In the genomic region with DNA sequence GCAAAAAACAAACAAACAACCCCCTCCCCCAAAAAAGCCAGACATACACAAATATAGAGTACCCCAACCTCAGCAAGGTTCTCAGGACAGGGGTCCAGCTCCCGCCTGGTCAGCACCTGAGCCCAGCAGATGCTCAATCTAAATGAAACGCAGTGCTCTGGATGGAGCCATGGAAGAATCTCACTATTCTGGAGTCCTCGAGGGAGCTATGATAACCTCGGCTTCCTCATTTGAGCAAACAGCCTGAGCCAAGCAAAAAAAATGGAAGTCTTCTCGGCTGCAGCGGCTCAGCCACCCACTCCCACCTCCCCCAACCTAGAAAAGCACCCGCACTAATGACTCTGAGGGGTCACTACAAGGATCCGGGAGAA, we compare ENCODE assay signal across 8 mouse cellular contexts. TPM values are rescaled to one million over a fixed set of nuclear protein-coding genes. Genes with fewer than 3 reads are reported as not detected.
DNase-seq lines count a peak whose midpoint lies in the region; ATAC-seq and TF ChIP-seq lines count a peak whose summit lies in the region.

No protein-coding gene starts in this region.

- peaks cover 19% of the 10 kb centered on the region for H3K36me3 ChIP-seq in hindbrain, embryonic 16.5 days (ENCODE audit: control insufficient read depth, insufficient read depth, low read length)
- H3K36me3 ChIP-seq in midbrain, embryonic 15.5 days (replicated peaks): peaks cover 30% of the 10 kb centered on the region

- peak overlapping the region; percentile 85 for H3K4me3 ChIP-seq in left cerebral cortex, adult 2 months
- H3K4me3 ChIP-seq in cortical plate, adult 2 months (ENCODE audit: insufficient read depth, low read length): peak overlapping the region; percentile 99
- H3K4me3 ChIP-seq in hindbrain, embryonic 16.5 days (ENCODE audit: low read length): peak overlapping the region; percentile 77
- peak overlapping the region; percentile 89 for H3K4me3 ChIP-seq in midbrain, embryonic 15.5 days

- H3K9ac ChIP-seq in hindbrain, embryonic 16.5 days (ENCODE audit: low read depth, low read length): peak overlapping the region; percentile 86
- peak overlapping the region; percentile 90 for H3K9ac ChIP-seq in midbrain, embryonic 15.5 days

- no peak for TF ChIP-seq CTCF in left cerebral cortex, adult 2 months (IDR thresholded peaks at IDR 0.05)
- TF ChIP-seq CTCF in cortical plate, adult 2 months (IDR thresholded peaks at IDR 0.05; ENCODE audit: extremely low read depth, insufficient read depth, low read length): no peak

- H3K4me2 ChIP-seq in hindbrain, embryonic 16.5 days (ENCODE audit: low read length): peak overlapping the region; percentile 86
- H3K4me2 ChIP-seq in midbrain, embryonic 15.5 days: peak overlapping the region; percentile 93

- TF ChIP-seq POLR2A in cortical plate, adult 2 months (IDR thresholded peaks at IDR 0.05; ENCODE audit: extremely low read depth, insufficient read depth, low read length): no peak

- H3K27ac ChIP-seq in left cerebral cortex, adult 2 months: peak overlapping the region; percentile 87
- peak overlapping the region; percentile 76; the same call in 1 of the 2 replicates for H3K27ac ChIP-seq in cortical plate, adult 2 months (ENCODE audit: insufficient read depth, low read length)
- peak overlapping the region; percentile 79 for H3K27ac ChIP-seq in hindbrain, embryonic 16.5 days (ENCODE audit: low read depth, low read length)
- H3K27ac ChIP-seq in midbrain, embryonic 15.5 days: peak overlapping the region; percentile 78

- WGBS in hindbrain, embryonic 16.5 days: 4% methylated on average over 8 of the region's 8 CpGs
- WGBS in midbrain, embryonic 15.5 days: 4% methylated on average over 8 of the region's 8 CpGs

- intact Hi-C loops in left cerebral cortex, adult 2 months (cut with DNase I): no loop called here
- intact Hi-C loops in left cerebral cortex, postnatal 14 days (cut with DNase I): no loop called here

- peak in 1 of 2 experiments; percentile 20 for DNase-seq in left cerebral cortex, adult 2 months (ENCODE audit: extremely low spot score in 1 of 2, low spot score in 2 of 2)
- no peak for DNase-seq in left cerebral cortex, adult 11 months (ENCODE audit: low spot score)
- DNase-seq in thymus, postnatal 25 days: no peak
- no peak for DNase-seq in left cerebral cortex, postnatal 14 days (ENCODE audit: low spot score in 2 of 2)

- ATAC-seq in hindbrain, embryonic 16.5 days: 0 out of 2 replicates have a peak, but pooled peaks have one; percentile 3
- ATAC-seq in midbrain, embryonic 15.5 days (replicated peaks): peak; percentile 13; the same call in 1 of the 2 replicates
- ATAC-seq in megakaryocyte-erythroid progenitor cell, adult 5-6 weeks (replicated peaks; ENCODE audit: low FRiP score, low TSS enrichment, poor library complexity, severe bottlenecking): no peak

- H3K9me3 ChIP-seq in hindbrain, embryonic 16.5 days (ENCODE audit: control insufficient read depth, low read length): no peaks in the 10 kb centered on the region
- no peaks in the 10 kb centered on the region for H3K9me3 ChIP-seq in midbrain, embryonic 15.5 days

- H3K27me3 ChIP-seq in hindbrain, embryonic 16.5 days (replicated peaks; ENCODE audit: control insufficient read depth, insufficient read depth, low read length): no peaks in the 10 kb centered on the region; the same call in 1 of the 2 replicates
- H3K27me3 ChIP-seq in midbrain, embryonic 15.5 days (replicated peaks): peaks cover 6% of the 10 kb centered on the region; the same call in 1 of the 2 replicates

- H3K4me1 ChIP-seq in cortical plate, adult 2 months (ENCODE audit: control insufficient read depth, insufficient read depth, low read length): no peaks in the 10 kb centered on the region
- peaks cover 13% of the 10 kb centered on the region for H3K4me1 ChIP-seq in hindbrain, embryonic 16.5 days (ENCODE audit: control insufficient read depth, insufficient read depth, low read depth, low read length)
- peaks cover 19% of the 10 kb centered on the region for H3K4me1 ChIP-seq in midbrain, embryonic 15.5 days

RNA-seq across cellular contexts. Expression of a gene that starts 0.8 kb away (rescaled TPM):
- 100 to 1,000 TPM; 336 to 363 TPM for total RNA-seq in left cerebral cortex, adult 2 months (2021)
- polyA plus RNA-seq in cortical plate, adult 2 months (2012; rRNA removed): 545 and 586 TPM in 2 replicates
- polyA plus RNA-seq in hindbrain, embryonic 16.5 days (2015; fragmentation: Nextera tagmentation; extraction: Ambion mirVana): 705 and 838 TPM in 2 replicates
- polyA plus RNA-seq in midbrain, embryonic 15.5 days (2015; fragmentation: Nextera tagmentation; extraction: Ambion mirVana): 601 and 626 TPM in 2 replicates
- 485 and 490 TPM in 2 replicates for total RNA-seq in megakaryocyte-erythroid progenitor cell, adult 5-6 weeks (2014; fragmentation: Nextera tagmentation)
- 262 and 339 TPM in 2 replicates for total RNA-seq in megakaryocyte-erythroid progenitor cell, adult 5-6 weeks (2017)
- 100 to 1,000 TPM; 408 to 415 TPM for total RNA-seq in left cerebral cortex, postnatal 14 days (2021)

RNA-seq across cellular contexts. Expression of a gene that starts 1.8 kb away (rescaled TPM):
- not detected for total RNA-seq in left cerebral cortex, adult 2 months (2021)
- polyA plus RNA-seq in cortical plate, adult 2 months (2012; rRNA removed): not detected in 2 replicates
- not detected in 2 replicates for polyA plus RNA-seq in hindbrain, embryonic 16.5 days (2015; fragmentation: Nextera tagmentation; extraction: Ambion mirVana)
- polyA plus RNA-seq in midbrain, embryonic 15.5 days (2015; fragmentation: Nextera tagmentation; extraction: Ambion mirVana): not detected in 2 replicates
- not detected in 2 replicates for total RNA-seq in megakaryocyte-erythroid progenitor cell, adult 5-6 weeks (2014; fragmentation: Nextera tagmentation)
- total RNA-seq in megakaryocyte-erythroid progenitor cell, adult 5-6 weeks (2017): not detected in 2 replicates
- total RNA-seq in left cerebral cortex, postnatal 14 days (2021): not detected

RNA-seq across cellular contexts. Expression of a gene that starts 8.2 kb away (rescaled TPM):
- 10 to 100 TPM; 33.6 to 35.3 TPM for total RNA-seq in left cerebral cortex, adult 2 months (2021)
- polyA plus RNA-seq in cortical plate, adult 2 months (2012; rRNA removed): 23.9 and 24.9 TPM in 2 replicates
- polyA plus RNA-seq in hindbrain, embryonic 16.5 days (2015; fragmentation: Nextera tagmentation; extraction: Ambion mirVana): 21.9 and 25.1 TPM in 2 replicates
- 26.0 and 29.8 TPM in 2 replicates for polyA plus RNA-seq in midbrain, embryonic 15.5 days (2015; fragmentation: Nextera tagmentation; extraction: Ambion mirVana)
- 14.2 and 18.4 TPM in 2 replicates for total RNA-seq in megakaryocyte-erythroid progenitor cell, adult 5-6 weeks (2014; fragmentation: Nextera tagmentation)
- total RNA-seq in megakaryocyte-erythroid progenitor cell, adult 5-6 weeks (2017): 5.2 and 15.2 TPM in 2 replicates
- total RNA-seq in left cerebral cortex, postnatal 14 days (2021): 10 to 100 TPM; 31.7 to 34.6 TPM

RNA-seq across cellular contexts. Expression of a gene that starts 8.8 kb away (rescaled TPM):
- under 1 TPM; 0.11 to 0.16 TPM for total RNA-seq in left cerebral cortex, adult 2 months (2021)
- polyA plus RNA-seq in cortical plate, adult 2 months (2012; rRNA removed): 0.15 and 0.19 TPM in 2 replicates
- polyA plus RNA-seq in hindbrain, embryonic 16.5 days (2015; fragmentation: Nextera tagmentation; extraction: Ambion mirVana): 0.18 and 0.47 TPM in 2 replicates
- 0.19 and 0.30 TPM in 2 replicates for polyA plus RNA-seq in midbrain, embryonic 15.5 days (2015; fragmentation: Nextera tagmentation; extraction: Ambion mirVana)
- total RNA-seq in megakaryocyte-erythroid progenitor cell, adult 5-6 weeks (2014; fragmentation: Nextera tagmentation): 0.47 and 1.7 TPM in 2 replicates
- 0.23 and 0.61 TPM in 2 replicates for total RNA-seq in megakaryocyte-erythroid progenitor cell, adult 5-6 weeks (2017)
- under 1 TPM; 0.30 to 0.33 TPM for total RNA-seq in left cerebral cortex, postnatal 14 days (2021)
